Mouse (Mus musculus): ENCODE data around the gene Ppp1r2. TPM values are rescaled to one million over a fixed set of nuclear protein-coding genes. Genes with fewer than 3 reads are reported as not detected.

Gene Ppp1r2
- 59.2 and 64.2 TPM in 2 replicates for polyA plus RNA-seq (2015; fragmentation: Nextera tagmentation; extraction: Ambion mirVana)

DNA sequence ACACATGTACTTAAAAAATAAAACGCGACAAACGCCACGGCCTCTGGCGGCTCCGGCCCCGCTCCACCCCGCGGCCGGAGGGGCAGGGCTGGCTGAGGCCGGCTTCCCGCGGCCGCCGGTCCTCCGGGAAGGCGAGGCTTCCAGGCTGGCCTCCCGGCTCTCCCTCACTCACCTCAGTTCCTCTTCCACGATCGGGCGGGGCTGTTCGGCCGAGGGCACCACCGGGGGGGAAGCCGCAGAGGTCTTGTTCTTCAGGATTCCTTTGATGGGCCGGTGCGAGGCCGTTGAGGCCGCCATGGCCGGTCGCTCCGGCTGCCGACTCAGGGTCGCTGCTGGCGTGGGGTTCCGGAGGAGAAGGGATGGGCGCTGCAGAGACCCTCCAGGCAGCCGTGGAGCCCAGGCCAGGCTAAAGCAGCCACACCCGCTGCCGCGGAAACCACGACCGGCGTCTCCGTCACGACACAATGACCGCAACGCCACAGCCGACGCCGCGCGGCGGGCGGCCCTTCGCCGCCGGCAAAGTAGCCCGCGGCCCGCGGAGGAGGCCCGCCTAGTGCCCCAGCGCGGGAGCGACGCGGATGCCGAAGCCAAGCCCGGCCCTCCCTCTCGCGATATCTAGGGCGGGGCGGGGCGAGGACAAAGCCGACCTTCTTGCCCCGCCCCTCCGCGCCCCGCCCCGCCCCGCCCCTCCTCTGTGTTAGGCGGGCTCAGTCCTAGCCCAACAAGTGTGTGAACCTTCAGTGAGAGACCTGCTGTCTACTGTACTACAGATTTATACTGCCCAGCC lies at the start of gene Ppp1r2:
Gene Ppp1r2, minus strand, starts transcription at position 604 of the 787 bp plus-strand sequence.

GRCm38 (mm10) chr16:31314497-31315233 lies 39.6 kb upstream of the Ppp1r2 start, which contains the start of gene Apod:
TSS of gene Apod (minus strand) at chr16:31314808.

Other genes starting within 250 kb of the Ppp1r2 start
- 5.3 and 7.5 TPM in 2 replicates for gene Xxylt1, start 193.8 kb downstream of the Ppp1r2 start, polyA plus RNA-seq (2015; fragmentation: Nextera tagmentation; extraction: Ambion mirVana)
- 9.6 and 10.6 TPM in 2 replicates for gene Acap2, start 74.0 kb downstream of the Ppp1r2 start, polyA plus RNA-seq (2015; fragmentation: Nextera tagmentation; extraction: Ambion mirVana)
- 0.24 TPM in 1 of 2 replicates, not detected in the other for gene Apod, start 39.5 kb upstream of the Ppp1r2 start, polyA plus RNA-seq (2015; fragmentation: Nextera tagmentation; extraction: Ambion mirVana)
- gene Bdh1, start 147.0 kb upstream of the Ppp1r2 start, polyA plus RNA-seq (2015; fragmentation: Nextera tagmentation; extraction: Ambion mirVana): 7.3 and 8.0 TPM in 2 replicates